Mouse (Mus musculus) bone marrow, adult 2 months (tissue): ENCODE measurements around the gene Lats1.

Experiments
- CTCF ChIP-seq: fragments of 200-500 bp; IDR thresholded peaks from 2 replicates; pipeline ENCODE4 v1.5.1; 2011; ENCODE audit warnings: low read length, control low read depth; ENCODE audit not compliant: control insufficient read depth, insufficient read depth
- POLR2A ChIP-seq: fragments of 200-500 bp; IDR thresholded peaks from 2 replicates; pipeline ENCODE4 v1.6.1; 2011; ENCODE audit warnings: low read depth, mild to moderate bottlenecking, control low read depth, low read length, borderline replicate concordance; ENCODE audit not compliant: control insufficient read depth

DNA sequence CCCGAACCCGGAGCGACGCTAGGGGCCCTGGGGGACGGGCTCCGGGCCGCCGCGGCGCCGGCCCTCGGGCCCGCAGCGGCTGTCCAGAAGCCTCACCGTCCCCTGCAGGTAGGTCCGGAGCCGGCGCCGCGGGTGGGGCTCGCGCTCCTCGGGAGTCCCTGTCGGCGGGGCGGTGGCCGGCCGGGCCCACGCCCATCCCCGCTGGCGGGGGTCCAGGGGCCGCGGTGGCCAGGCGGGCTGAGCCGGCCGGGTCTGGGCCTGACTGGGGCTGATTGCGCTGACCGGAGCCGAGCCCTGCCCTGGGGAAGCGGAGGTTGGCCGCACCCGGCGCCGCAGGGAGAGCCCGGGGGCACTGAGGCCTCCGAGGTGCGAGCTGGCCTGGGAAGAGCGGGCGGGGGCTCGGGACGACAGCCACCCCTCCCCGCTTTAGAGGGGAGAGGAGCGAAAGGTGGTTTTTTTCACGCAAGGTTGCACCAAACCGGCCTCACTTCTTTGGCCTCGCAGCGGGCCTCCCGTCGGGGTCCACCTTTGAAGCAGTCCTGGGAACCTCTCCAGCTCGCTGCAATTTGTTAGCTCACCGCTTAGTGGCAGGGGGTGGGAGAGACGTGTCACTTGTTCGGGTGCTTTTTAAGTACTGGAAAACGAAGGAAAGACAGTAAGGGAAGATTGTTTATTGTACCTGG, 470 bp downstream of the Lats1 start:
- TF ChIP-seq POLR2A = no peak
- peak; percentile 9; the same call in 1 of the 2 replicates for TF ChIP-seq CTCF
